Comparison of ENCODE assay signal across 8 mouse cellular contexts in the genomic region with DNA sequence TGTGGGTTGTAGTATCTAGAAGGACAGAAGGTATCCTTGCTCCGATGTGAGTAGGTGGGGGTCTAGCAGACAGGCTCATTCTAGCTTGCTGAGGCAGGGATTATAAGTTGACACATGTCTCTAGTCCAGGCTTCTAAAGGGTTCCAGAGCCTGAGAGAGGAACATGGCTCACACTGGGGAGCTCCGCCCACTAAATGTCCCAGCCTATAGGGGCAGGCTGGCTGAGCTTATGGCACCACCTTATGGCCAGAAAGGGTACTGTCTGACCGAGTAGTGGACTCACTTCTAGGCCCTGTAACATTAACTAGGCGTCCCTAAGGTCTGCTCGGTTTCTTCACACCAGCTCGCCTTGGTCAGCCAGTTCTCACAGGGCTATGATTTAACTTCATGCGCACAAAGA. TPM values are rescaled to one million over a fixed set of nuclear protein-coding genes. Genes with fewer than 3 reads are reported as not detected.
DNase-seq lines count a peak whose midpoint lies in the region; ATAC-seq and TF ChIP-seq lines count a peak whose summit lies in the region.

No protein-coding gene starts in this region.

- DNase-seq in heart, postnatal 14 days, result peak; percentile 43 to 64
- DNase-seq in B cell, adult 2 months, result peak; percentile 12 to 19
- DNase-seq in adrenal gland, adult 18-20 months (ENCODE audit: low spot score in 2 of 2), result peak; percentile 32 to 40
- DNase-seq in lung, postnatal 0 days (ENCODE audit: low spot score), result peak; percentile 67
- peak; percentile 39 for DNase-seq in thymus, postnatal 25 days
- DNase-seq in urinary bladder, postnatal 10 days (ENCODE audit: low spot score), result no peak

- 66% methylated on average over 7 of the region's 7 CpGs for WGBS in heart, embryonic 12.5 days
- WGBS in lung, postnatal 0 days, result 66% methylated on average over 7 of the region's 7 CpGs

- no peaks in the 10 kb centered on the region for H3K36me3 ChIP-seq in heart, embryonic 12.5 days
- H3K36me3 ChIP-seq in lung, postnatal 0 days (ENCODE audit: insufficient read depth, low read length), result no peaks in the 10 kb centered on the region

- peaks cover 18% of the 10 kb centered on the region for H3K4me1 ChIP-seq in heart, embryonic 12.5 days (replicated peaks)
- H3K4me1 ChIP-seq in lung, postnatal 0 days (ENCODE audit: insufficient read depth, low read depth, low read length), result peaks cover 13% of the 10 kb centered on the region

- TF ChIP-seq CTCF in lung, postnatal 0 days (IDR thresholded peaks at IDR 0.05), result peak; percentile 81

- no peak for TF ChIP-seq EP300 in lung, postnatal 0 days (IDR thresholded peaks at IDR 0.05)

- intact Hi-C loops in heart, postnatal 14 days (cut with DNase I), result loop anchor here (5.0 kb wide), 1 partner anchor 126 kb away; no protein-coding TSS in a partner anchor

- H3K27me3 ChIP-seq in heart, embryonic 12.5 days (replicated peaks), result peaks cover 22% of the 10 kb centered on the region; the same call in 1 of the 2 replicates
- H3K27me3 ChIP-seq in lung, postnatal 0 days (replicated peaks; ENCODE audit: insufficient read depth, low read length), result 0 out of 2 replicates have a peak, but pooled peaks cover 11% of the 10 kb centered on the region

- no peak overlapping the region for H3K4me2 ChIP-seq in heart, embryonic 12.5 days
- no peak overlapping the region for H3K4me2 ChIP-seq in lung, postnatal 0 days (replicated peaks; ENCODE audit: low read depth, low read length)

- H3K27ac ChIP-seq in heart, embryonic 12.5 days (ENCODE audit: poor library complexity, severe bottlenecking), result no peak overlapping the region
- no peak overlapping the region for H3K27ac ChIP-seq in lung, postnatal 0 days (ENCODE audit: low read length)

- H3K9ac ChIP-seq in heart, embryonic 12.5 days, result no peak overlapping the region
- no peak overlapping the region for H3K9ac ChIP-seq in lung, postnatal 0 days (replicated peaks; ENCODE audit: low read depth)

- H3K4me3 ChIP-seq in heart, embryonic 12.5 days, result no peak overlapping the region
- H3K4me3 ChIP-seq in lung, postnatal 0 days (ENCODE audit: low read depth, low read length), result no peak overlapping the region

- peaks cover 5% of the 10 kb centered on the region for H3K9me3 ChIP-seq in heart, embryonic 12.5 days (replicated peaks)
- H3K9me3 ChIP-seq in lung, postnatal 0 days (ENCODE audit: low read length), result no peaks in the 10 kb centered on the region

- ATAC-seq in heart, embryonic 12.5 days (ENCODE audit: insufficient number of reproducible peaks, low FRiP score), result no peak
- peak; percentile 68 for ATAC-seq in granulocyte monocyte progenitor cell, adult 5-6 weeks (replicated peaks; ENCODE audit: poor library complexity, severe bottlenecking)
- ATAC-seq in lung, postnatal 0 days, result peak; percentile 51

RNA-seq across cellular contexts. Expression of gene Stc2, which starts 3.6 kb away (rescaled TPM):
- 10 to 100 TPM; 21.9 to 25.3 TPM for total RNA-seq in heart, postnatal 14 days (2021)
- polyA plus RNA-seq in heart, embryonic 12.5 days (2016; fragmentation: Nextera tagmentation; extraction: Ambion mirVana), result 3.7 and 3.8 TPM in 2 replicates
- 1 to 10 TPM; 1.2 TPM for total RNA-seq in adrenal gland, adult 18-20 months (2021)
- total RNA-seq in granulocyte monocyte progenitor cell, adult 5-6 weeks (2014; fragmentation: Nextera tagmentation), result not detected in 2 replicates
- 0.26 and 0.41 TPM in 2 replicates for total RNA-seq in granulocyte monocyte progenitor cell, adult 5-6 weeks (2017)
- polyA plus RNA-seq in lung, postnatal 0 days (2015; fragmentation: Nextera tagmentation; extraction: Ambion mirVana), result 0.66 and 0.93 TPM in 2 replicates

Comparison
In these comparisons a context has a peak if more than half of its experiments do, and no peak if none do; other contexts are left out.
1. RNA of gene Stc2, which starts 3.6 kb away (total RNA-seq): 21.9 to 25.3 TPM in heart, postnatal 14 days; 1.2 TPM in adrenal gland, adult 18-20 months and 0.26 to 0.41 TPM in granulocyte monocyte progenitor cell, adult 5-6 weeks; every median in the first group is over 10 times any median in the second.